Mouse (Mus musculus): ENCODE measurements at regions not wholly inside any gene's neighbourhood (a gene's known extent, or its start where the extent isn't known, plus 50 kb on each side); places are given as distances from the start of the nearest gene placed in this dataset.

GRCm38 (mm10) chr2:169158005-169158673 lies 202.8 kb upstream of the Zfp64 start:
- no peak for ATAC-seq (ENCODE audit: insufficient number of reproducible peaks, low FRiP score, low TSS enrichment, low read depth)
- no peaks in the 10 kb centered on the region for H3K36me3 ChIP-seq
- no peak overlapping the region for H3K4me3 ChIP-seq
- peaks cover 8% of the 10 kb centered on the region for H3K4me1 ChIP-seq
- H3K27ac ChIP-seq, result no peak overlapping the region
- peak overlapping the region; percentile 31 for H3K4me2 ChIP-seq
- no peaks in the 10 kb centered on the region for H3K9me3 ChIP-seq
- 15% methylated on average over 17 of the region's 17 CpGs for WGBS
- H3K27me3 ChIP-seq, result no peaks in the 10 kb centered on the region; the same call in 1 of the 2 replicates
- no peak overlapping the region for H3K9ac ChIP-seq

DNA sequence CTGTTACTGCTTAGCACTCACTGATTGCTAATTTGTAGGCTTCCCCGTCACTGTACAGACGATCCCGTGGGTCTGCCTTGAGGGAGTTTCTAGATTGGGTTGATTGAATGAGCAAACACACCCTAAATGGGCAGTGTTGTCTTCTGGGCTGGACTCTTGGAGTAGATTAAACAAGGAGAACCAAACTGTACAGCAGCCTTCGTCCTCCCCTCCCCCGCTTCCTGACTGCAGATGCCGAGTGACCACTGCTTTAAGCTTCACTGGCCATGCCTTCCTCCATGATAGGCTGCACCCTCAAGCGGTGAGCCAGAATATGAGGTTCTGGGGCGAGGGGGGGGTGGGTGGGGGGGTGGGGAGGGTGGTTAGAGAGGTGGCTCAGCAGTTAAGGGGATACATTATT lies 201.5 kb upstream of the Zfp64 start:
- Histone ChIP-seq H3K4me2 (no peak overlapping the region), H3K9me3 (no peaks in the 10 kb centered on the region), H3K4me3 (no peak overlapping the region), H3K36me3 (no peaks in the 10 kb centered on the region), H3K4me1 (peaks cover 8% of the 10 kb centered on the region), H3K9ac (no peak overlapping the region), H3K27ac (no peak overlapping the region), H3K27me3 (no peaks in the 10 kb centered on the region; the same call in 1 of the 2 replicates)
- WGBS, result 50% methylated on average over 8 of the region's 8 CpGs
- no peak for ATAC-seq (ENCODE audit: insufficient number of reproducible peaks, low FRiP score, low TSS enrichment, low read depth)

GRCm38 (mm10) chr2:169154881-169155280 lies 199.5 kb upstream of the Zfp64 start:
- peaks cover 8% of the 10 kb centered on the region for H3K4me1 ChIP-seq
- no peak overlapping the region for H3K9ac ChIP-seq
- WGBS, result 41% methylated on average over 12 of the region's 12 CpGs
- no peaks in the 10 kb centered on the region for H3K36me3 ChIP-seq
- no peak overlapping the region for H3K27ac ChIP-seq
- H3K4me3 ChIP-seq, result no peak overlapping the region
- H3K27me3 ChIP-seq, result no peaks in the 10 kb centered on the region; the same call in 1 of the 2 replicates
- no peaks in the 10 kb centered on the region for H3K9me3 ChIP-seq
- no peak for ATAC-seq (ENCODE audit: insufficient number of reproducible peaks, low FRiP score, low TSS enrichment, low read depth)
- no peak overlapping the region for H3K4me2 ChIP-seq

- no peaks in the 10 kb centered on the region for H3K36me3 ChIP-seq
- H3K27me3 ChIP-seq, result no peaks in the 10 kb centered on the region; the same call in 1 of the 2 replicates
- H3K4me1 ChIP-seq, result no peaks in the 10 kb centered on the region
- H3K4me3 ChIP-seq, result no peak overlapping the region
- no peaks in the 10 kb centered on the region for H3K9me3 ChIP-seq
- no peak overlapping the region for H3K4me2 ChIP-seq
- H3K27ac ChIP-seq, result no peak overlapping the region
- ATAC-seq (ENCODE audit: insufficient number of reproducible peaks, low FRiP score, low TSS enrichment, low read depth), result no peak
- WGBS, result 71% methylated on average over 7 of the region's 7 CpGs
- H3K9ac ChIP-seq, result no peak overlapping the region
Measured at GRCm38 (mm10) chr2:169147655-169148054, 192.3 kb upstream of the Zfp64 start.

DNA sequence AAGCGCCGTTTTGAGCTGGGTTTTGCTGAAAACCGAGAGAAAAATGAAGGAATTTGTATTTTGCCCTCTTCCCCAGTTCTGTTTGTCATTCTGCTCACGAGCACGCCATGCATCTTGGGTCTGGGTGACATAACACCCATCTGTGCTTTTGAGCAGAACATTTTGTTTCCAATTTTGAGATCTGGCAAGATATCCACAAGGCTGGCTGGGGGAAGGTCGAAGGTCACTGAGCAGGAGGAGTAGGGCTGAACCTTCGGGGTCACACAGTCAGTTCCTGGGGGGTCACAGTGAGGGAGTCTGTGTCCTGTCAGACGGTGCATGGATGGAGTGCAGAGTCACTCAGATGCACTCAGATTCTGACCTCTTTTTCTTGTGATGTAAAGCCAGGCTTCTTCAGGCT lies 186.8 kb upstream of the Zfp64 start:
- H3K9ac ChIP-seq, result no peak overlapping the region
- H3K4me2 ChIP-seq, result no peak overlapping the region
- 0 out of 2 replicates have a peak, but pooled peaks cover 6% of the 10 kb centered on the region for H3K4me1 ChIP-seq
- H3K9me3 ChIP-seq, result no peaks in the 10 kb centered on the region
- no peaks in the 10 kb centered on the region for H3K36me3 ChIP-seq
- no peak for ATAC-seq (ENCODE audit: insufficient number of reproducible peaks, low FRiP score, low TSS enrichment, low read depth)
- H3K27ac ChIP-seq, result no peak overlapping the region
- WGBS, result 63% methylated on average over 8 of the region's 8 CpGs
- no peaks in the 10 kb centered on the region for H3K27me3 ChIP-seq
- no peak overlapping the region for H3K4me3 ChIP-seq

GRCm38 (mm10) chr2:169133855-169134254 lies 178.5 kb upstream of the Zfp64 start:
- no peak for ATAC-seq (ENCODE audit: insufficient number of reproducible peaks, low FRiP score, low TSS enrichment, low read depth)
- WGBS, result 46% methylated on average over 15 of the region's 15 CpGs
- Histone ChIP-seq H3K27me3 (0 out of 2 replicates have a peak, but pooled peaks cover 3% of the 10 kb centered on the region), H3K9me3 (no peaks in the 10 kb centered on the region), H3K36me3 (no peaks in the 10 kb centered on the region), H3K9ac (no peak overlapping the region), H3K4me2 (no peak overlapping the region), H3K4me1 (peaks cover 5% of the 10 kb centered on the region; the same call in 1 of the 2 replicates), H3K27ac (no peak overlapping the region), H3K4me3 (no peak overlapping the region)

GRCm38 (mm10) chr2:169125476-169125875 lies 170.1 kb upstream of the Zfp64 start:
- Histone ChIP-seq H3K36me3 (no peaks in the 10 kb centered on the region), H3K4me3 (no peak overlapping the region), H3K9me3 (no peaks in the 10 kb centered on the region), H3K4me1 (no peaks in the 10 kb centered on the region), H3K4me2 (no peak overlapping the region), H3K27ac (no peak overlapping the region), H3K9ac (no peak overlapping the region), H3K27me3 (no peaks in the 10 kb centered on the region)
- ATAC-seq (ENCODE audit: insufficient number of reproducible peaks, low FRiP score, low TSS enrichment, low read depth), result no peak
- 87% methylated on average over 10 of the region's 10 CpGs for WGBS

DNA sequence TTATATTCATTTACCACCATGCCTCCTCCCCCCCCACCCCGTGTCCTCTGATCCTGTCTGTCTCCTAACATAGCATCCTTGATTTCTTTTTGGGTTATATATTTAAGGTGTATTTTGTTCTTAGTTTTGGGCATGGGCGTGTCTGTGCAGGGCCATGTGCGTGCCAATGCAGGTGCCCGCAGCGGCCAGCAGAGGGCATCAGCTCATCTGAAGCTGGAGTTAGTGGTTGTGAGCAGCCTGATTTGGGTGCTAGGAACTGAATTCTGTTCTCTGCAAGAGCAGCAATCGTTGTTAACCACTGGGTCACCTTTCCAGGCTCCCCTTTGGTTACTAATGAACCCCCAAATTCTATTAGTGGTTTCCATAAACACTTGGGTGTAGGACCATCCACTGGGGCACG lies 167.5 kb upstream of the Zfp64 start:
- Histone ChIP-seq H3K9me3 (no peaks in the 10 kb centered on the region), H3K4me3 (no peak overlapping the region), H3K27ac (no peak overlapping the region), H3K9ac (no peak overlapping the region), H3K36me3 (no peaks in the 10 kb centered on the region), H3K4me2 (no peak overlapping the region), H3K27me3 (no peaks in the 10 kb centered on the region), H3K4me1 (no peaks in the 10 kb centered on the region)
- no peak for ATAC-seq (ENCODE audit: insufficient number of reproducible peaks, low FRiP score, low TSS enrichment, low read depth)
- WGBS, result 91% methylated on average over 7 of the region's 7 CpGs

GRCm38 (mm10) chr2:169116841-169117240 lies 161.5 kb upstream of the Zfp64 start:
- Histone ChIP-seq H3K27me3 (no peaks in the 10 kb centered on the region), H3K36me3 (no peaks in the 10 kb centered on the region), H3K9me3 (no peaks in the 10 kb centered on the region), H3K27ac (no peak overlapping the region), H3K4me2 (no peak overlapping the region), H3K4me1 (no peaks in the 10 kb centered on the region), H3K9ac (no peak overlapping the region), H3K4me3 (no peak overlapping the region)
- no peak for ATAC-seq (ENCODE audit: insufficient number of reproducible peaks, low FRiP score, low TSS enrichment, low read depth)
- 39% methylated on average over 10 of the region's 10 CpGs for WGBS

GRCm38 (mm10) chr2:169109044-169109443 lies 153.7 kb upstream of the Zfp64 start:
- H3K27ac ChIP-seq, result no peak overlapping the region
- no peak for ATAC-seq (ENCODE audit: insufficient number of reproducible peaks, low FRiP score, low TSS enrichment, low read depth)
- no peaks in the 10 kb centered on the region for H3K9me3 ChIP-seq
- no peaks in the 10 kb centered on the region for H3K4me1 ChIP-seq
- no peaks in the 10 kb centered on the region for H3K36me3 ChIP-seq
- H3K4me3 ChIP-seq, result no peak overlapping the region
- H3K27me3 ChIP-seq, result no peaks in the 10 kb centered on the region
- 81% methylated on average over 4 of the region's 4 CpGs for WGBS
- no peak overlapping the region for H3K4me2 ChIP-seq
- no peak overlapping the region for H3K9ac ChIP-seq

GRCm38 (mm10) chr2:169108037-169108436 lies 152.7 kb upstream of the Zfp64 start:
- Histone ChIP-seq H3K4me3 (no peak overlapping the region), H3K27ac (no peak overlapping the region), H3K9ac (no peak overlapping the region), H3K9me3 (no peaks in the 10 kb centered on the region), H3K36me3 (no peaks in the 10 kb centered on the region), H3K4me1 (no peaks in the 10 kb centered on the region), H3K27me3 (no peaks in the 10 kb centered on the region), H3K4me2 (no peak overlapping the region)
- ATAC-seq (ENCODE audit: insufficient number of reproducible peaks, low FRiP score, low TSS enrichment, low read depth), result no peak
- 38% methylated on average over 10 of the region's 10 CpGs for WGBS

GRCm38 (mm10) chr2:169101506-169102261 lies 146.3 kb upstream of the Zfp64 start:
- H3K27ac ChIP-seq, result no peak overlapping the region
- H3K4me2 ChIP-seq, result no peak overlapping the region
- no peak overlapping the region for H3K9ac ChIP-seq
- no peaks in the 10 kb centered on the region for H3K4me1 ChIP-seq
- 88% methylated on average over 13 of the region's 13 CpGs for WGBS
- no peaks in the 10 kb centered on the region for H3K9me3 ChIP-seq
- H3K36me3 ChIP-seq, result no peaks in the 10 kb centered on the region
- no peak for ATAC-seq (ENCODE audit: insufficient number of reproducible peaks, low FRiP score, low TSS enrichment, low read depth)
- H3K4me3 ChIP-seq, result no peak overlapping the region
- peaks cover 3% of the 10 kb centered on the region; the same call in 1 of the 2 replicates for H3K27me3 ChIP-seq

Measured in limb, embryonic 15.5 days (tissue).